Mouse (Mus musculus) myocyte (in vitro differentiated cells): ENCODE data around the gene Ola1.

Experiments used
- CEBPB ChIP-seq: IDR thresholded peaks from 2 replicates; pipeline ENCODE4 v1.6.1; 2011; ENCODE audit warnings: mild to moderate bottlenecking, moderate library complexity; ENCODE audit not compliant: poor library complexity, insufficient read depth, severe bottlenecking
- E2F4 ChIP-seq: IDR thresholded peaks from one replicate; pipeline ENCODE4 v1.6.1; 2011; ENCODE audit warnings: mild to moderate bottlenecking, control low read depth, moderate library complexity; ENCODE audit not compliant: insufficient read depth
- MAX ChIP-seq: IDR thresholded peaks from one replicate; pipeline ENCODE4 v1.6.1; 2011; ENCODE audit warnings: low read depth, mild to moderate bottlenecking, control low read depth
- MYOD1 ChIP-seq, 3 experiments: IDR thresholded peaks; one replicate each; pipeline ENCODE4 v1.6.1; 2011; ENCODE audit warnings: control low read depth in 2 of 3, low read depth in 2 of 3, mild to moderate bottlenecking in 2 of 3, moderate library complexity in 1 of 3; ENCODE audit not compliant: insufficient read length in 2 of 3, control insufficient read depth in 1 of 3
- POLR2A ChIP-seq: IDR thresholded peaks from one replicate; pipeline ENCODE4 v1.6.1; 2011; ENCODE audit warnings: low read depth, mild to moderate bottlenecking, control low read depth, moderate library complexity; ENCODE audit not compliant: insufficient read length
- POLR2AphosphoS2 ChIP-seq: IDR thresholded peaks from one replicate; pipeline ENCODE4 v1.6.1; 2011; ENCODE audit warnings: low read depth, control low read depth; ENCODE audit not compliant: insufficient read length
- SRF ChIP-seq: IDR thresholded peaks from one replicate; pipeline ENCODE4 v1.6.1; 2011; ENCODE audit warnings: low read depth; ENCODE audit not compliant: control insufficient read depth, insufficient read length
- TCF12 ChIP-seq: IDR thresholded peaks from one replicate; pipeline ENCODE4 v1.6.1; 2011; ENCODE audit warnings: mild to moderate bottlenecking, control low read depth; ENCODE audit not compliant: poor library complexity, insufficient read depth, severe bottlenecking
- TCF3 ChIP-seq: IDR thresholded peaks from one replicate; pipeline ENCODE4 v1.6.1; 2011; ENCODE audit warnings: low read depth, control low read depth; ENCODE audit not compliant: insufficient read length

- TF ChIP-seq MAX = no peak
- no peak for TF ChIP-seq MYOD1 (IDR thresholded peaks at IDR 0.05; ENCODE audit: control insufficient read depth in 1 of 3, insufficient read length in 2 of 3, low read depth in 2 of 3)
- TF ChIP-seq POLR2A = no peak
- TF ChIP-seq POLR2AphosphoS2 = no peak
- no peak for TF ChIP-seq TCF3
- TF ChIP-seq TCF12 = no peak
- no peak for TF ChIP-seq E2F4
- no peak for TF ChIP-seq CEBPB
- TF ChIP-seq SRF = no peak
These were observed 136.9 kb downstream of the Ola1 start for GRCm38 (mm10) chr2:73081861-73082260.
